Mouse (Mus musculus) thymus, adult 2 months (tissue): ENCODE results near the gene Hspe1.

Source experiments
- CTCF ChIP-seq: fragments of 200-500 bp; IDR thresholded peaks from 2 replicates; pipeline ENCODE4 v1.5.1; 2012; ENCODE audit warnings: mild to moderate bottlenecking, control low read depth, low read length, moderate library complexity, borderline replicate concordance; ENCODE audit not compliant: control insufficient read depth, poor library complexity, insufficient read depth; ENCODE audit errors: extremely low read depth
- POLR2A ChIP-seq: fragments of 200-500 bp; IDR thresholded peaks from 2 replicates; pipeline ENCODE4 v1.6.1; 2012; ENCODE audit warnings: mild to moderate bottlenecking, low read length, control low read depth, moderate library complexity; ENCODE audit not compliant: control insufficient read depth, poor library complexity, insufficient read depth; ENCODE audit errors: extremely low read depth

DNA sequence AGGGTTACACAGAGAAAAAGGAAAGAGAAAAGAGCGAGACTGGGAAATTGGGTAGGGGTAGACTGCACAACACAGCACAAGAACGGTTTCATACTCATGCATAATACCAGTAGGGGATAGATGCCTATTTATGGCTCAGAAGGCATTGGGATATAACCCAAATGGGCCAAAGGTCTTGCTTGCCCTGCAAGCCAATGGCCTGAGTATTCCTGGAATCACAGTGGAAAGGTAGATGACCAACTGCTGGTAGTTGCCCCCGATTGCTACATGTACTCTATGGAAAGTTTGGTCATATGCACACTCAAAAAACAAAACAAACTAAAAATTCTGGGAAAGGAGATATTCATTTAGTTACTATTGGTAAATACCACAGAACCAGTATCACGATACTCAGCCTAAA lies 8.3 kb upstream of the Hspe1 start:
- no peak for TF ChIP-seq CTCF
- no peak for TF ChIP-seq POLR2A
